Mouse (Mus musculus): Measurements from ENCODE around the gene Tnfaip3.

Gene Tnfaip3

GRCm38 (mm10) chr10:19015257-19015862 is at the start of gene Tnfaip3:
Tnfaip3 (minus strand) TSS chr10:19015657.
- peak; percentile 96 for DNase-seq (ENCODE audit: low spot score)

GRCm38 (mm10) chr10:19064651-19065601 is 49.5 kb upstream of the Tnfaip3 start:
- DNase-seq (ENCODE audit: low spot score) = no peak

GRCm38 (mm10) chr10:19063670-19064069 is 48.2 kb upstream of the Tnfaip3 start:
- DNase-seq (ENCODE audit: low spot score) = no peak

- DNase-seq (ENCODE audit: low spot score) = no peak
Measured at GRCm38 (mm10) chr10:19063208-19063607, 47.8 kb upstream of the Tnfaip3 start.

GRCm38 (mm10) chr10:19062098-19062905 is 46.8 kb upstream of the Tnfaip3 start:
- peak; percentile 52 for DNase-seq (ENCODE audit: low spot score)

- no peak for DNase-seq (ENCODE audit: low spot score)
Measured at GRCm38 (mm10) chr10:19061201-19061600, 45.7 kb upstream of the Tnfaip3 start.

GRCm38 (mm10) chr10:19053524-19053923 is 38.1 kb upstream of the Tnfaip3 start:
- DNase-seq (ENCODE audit: low spot score) = no peak

- DNase-seq (ENCODE audit: low spot score) = no peak
Measured at GRCm38 (mm10) chr10:19045986-19046385, 30.5 kb upstream of the Tnfaip3 start.

GRCm38 (mm10) chr10:19044765-19045516 is 29.5 kb upstream of the Tnfaip3 start:
- no peak for DNase-seq (ENCODE audit: low spot score)

- DNase-seq (ENCODE audit: low spot score) = no peak
Measured at GRCm38 (mm10) chr10:19043529-19044262, 28.2 kb upstream of the Tnfaip3 start.

GRCm38 (mm10) chr10:19040147-19040546 is 24.7 kb upstream of the Tnfaip3 start:
- DNase-seq (ENCODE audit: low spot score) = no peak

GRCm38 (mm10) chr10:19034764-19035163 is 19.3 kb upstream of the Tnfaip3 start:
- no peak for DNase-seq (ENCODE audit: low spot score)

GRCm38 (mm10) chr10:19033696-19034095 is 18.2 kb upstream of the Tnfaip3 start:
- no peak for DNase-seq (ENCODE audit: low spot score)

GRCm38 (mm10) chr10:19031875-19032274 is 16.4 kb upstream of the Tnfaip3 start:
- no peak for DNase-seq (ENCODE audit: low spot score)

GRCm38 (mm10) chr10:19030628-19031027 is 15.2 kb upstream of the Tnfaip3 start:
- DNase-seq (ENCODE audit: low spot score) = no peak

- no peak for DNase-seq (ENCODE audit: low spot score)
Measured at GRCm38 (mm10) chr10:19026710-19027109, 11.3 kb upstream of the Tnfaip3 start.

- no peak for DNase-seq (ENCODE audit: low spot score)
Measured at GRCm38 (mm10) chr10:19024353-19024752, 8.9 kb upstream of the Tnfaip3 start.

- DNase-seq (ENCODE audit: low spot score) = no peak
Measured at GRCm38 (mm10) chr10:19023622-19024326, 8.3 kb upstream of the Tnfaip3 start.

- no peak for DNase-seq (ENCODE audit: low spot score)
Measured at GRCm38 (mm10) chr10:19022272-19022671, 6.8 kb upstream of the Tnfaip3 start.

GRCm38 (mm10) chr10:19016823-19017471 is 1.5 kb upstream of the Tnfaip3 start:
- DNase-seq (ENCODE audit: low spot score) = no peak
